Mouse (Mus musculus) megakaryocyte, embryonic 14.5 days (primary cell): ENCODE data around the gene Casp7.

ENCODE experiments used
- FLI1 ChIP-seq: IDR thresholded peaks from 2 replicates; pipeline ENCODE4 v1.6.1; 2012; ENCODE audit warnings: low read length, inconsistent platforms, mixed read lengths
- GATA1 ChIP-seq: IDR thresholded peaks from 3 replicates; pipeline ENCODE4 v1.6.1; 2012; ENCODE audit warnings: mixed read lengths, low read length, inconsistent platforms, borderline replicate concordance

DNA sequence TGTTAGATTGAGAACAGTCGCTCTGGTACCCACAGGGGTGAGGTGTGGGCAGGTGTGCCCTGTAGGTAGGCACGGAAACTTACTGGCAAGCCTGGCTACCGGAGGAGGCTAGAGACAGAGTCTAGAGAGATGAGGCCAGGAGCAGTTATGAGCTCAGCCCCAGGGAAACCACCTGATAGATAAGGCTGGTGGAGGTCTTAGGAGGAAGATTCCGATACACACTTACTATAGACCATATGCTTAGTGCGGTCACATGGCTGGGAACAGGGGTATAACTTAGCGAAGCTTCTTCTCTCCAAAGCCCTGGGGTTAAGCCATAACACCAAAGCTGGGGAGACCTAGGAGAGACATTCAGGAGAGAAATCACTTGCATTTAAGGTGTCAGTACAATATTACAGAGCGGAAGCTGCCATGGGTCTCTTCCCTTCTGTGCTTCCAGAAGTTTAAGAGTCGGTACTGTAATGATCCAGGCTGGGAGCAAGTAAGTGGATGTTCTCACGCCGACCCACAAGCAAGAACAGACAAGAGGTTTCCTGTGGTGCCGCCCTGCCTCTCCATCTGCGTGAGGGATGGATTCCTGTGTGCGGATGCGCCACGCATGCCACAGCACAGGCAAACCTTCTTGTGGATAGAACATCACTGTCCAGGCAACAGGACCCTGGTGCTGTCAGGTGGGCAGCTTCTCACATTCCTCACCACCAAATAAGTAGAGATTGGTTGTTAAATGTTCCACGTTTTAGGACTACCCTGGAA lies 1.6 kb upstream of the Casp7 start:
- TF ChIP-seq FLI1 (no peak), GATA1 (no peak)
